Mouse (Mus musculus) layer of hippocampus, adult 8-10 months (tissue): ENCODE data around the gene Ryr2. TPM values are rescaled to one million over a fixed set of nuclear protein-coding genes. Genes with fewer than 3 reads are reported as not detected.
"Not testable (repeated sequence)": the region's sequence is repeated elsewhere in the genome, so short reads cannot be mapped to it uniquely, and the experiment has no call there.

Source experiments
- DNase-seq, 2 experiments: peaks; one replicate each; pipeline ENCODE4 v3.0.0; 2022; ENCODE audit warnings: low spot score in 2 of 2
- total RNA-seq, 4 experiments: library from RNA; stranded (reverse); gene quantifications; 2 replicates each; pipeline ENCODE4 v1.2.4; 2022

Ryr2 gene
- total RNA-seq, 4 experiments from 2014 or later = 185 to 255 (median 214) TPM

DNA sequence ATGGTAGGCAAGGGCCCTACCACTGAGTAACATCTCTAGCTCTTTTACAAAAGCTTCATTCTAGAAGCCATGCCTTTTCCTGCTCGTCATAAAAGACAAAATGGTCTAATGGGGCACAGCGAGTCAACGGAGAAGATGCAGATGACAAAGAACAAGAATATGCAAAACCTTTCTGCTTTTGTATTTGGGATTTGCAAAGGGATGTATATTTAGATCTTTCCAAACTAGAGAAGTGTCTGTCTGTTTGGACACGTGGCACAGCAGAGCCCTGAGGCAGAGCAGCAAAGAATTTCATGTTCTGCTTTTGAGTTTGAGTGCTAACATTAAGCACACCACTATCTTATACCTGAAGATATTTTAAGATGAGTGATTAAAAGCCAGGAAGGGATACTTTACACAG, 224.4 kb downstream of the Ryr2 start:
- no peak for DNase-seq

- DNase-seq = no peak
Observed at GRCm38 (mm10) chr13:11880503-11881227, 226.1 kb downstream of the Ryr2 start.

GRCm38 (mm10) chr13:11879037-11879436, 227.7 kb downstream of the Ryr2 start:
- no peak for DNase-seq

GRCm38 (mm10) chr13:11874852-11875251, 231.9 kb downstream of the Ryr2 start:
- no peak for DNase-seq

GRCm38 (mm10) chr13:11869971-11870370, 236.8 kb downstream of the Ryr2 start:
- no peak for DNase-seq

DNA sequence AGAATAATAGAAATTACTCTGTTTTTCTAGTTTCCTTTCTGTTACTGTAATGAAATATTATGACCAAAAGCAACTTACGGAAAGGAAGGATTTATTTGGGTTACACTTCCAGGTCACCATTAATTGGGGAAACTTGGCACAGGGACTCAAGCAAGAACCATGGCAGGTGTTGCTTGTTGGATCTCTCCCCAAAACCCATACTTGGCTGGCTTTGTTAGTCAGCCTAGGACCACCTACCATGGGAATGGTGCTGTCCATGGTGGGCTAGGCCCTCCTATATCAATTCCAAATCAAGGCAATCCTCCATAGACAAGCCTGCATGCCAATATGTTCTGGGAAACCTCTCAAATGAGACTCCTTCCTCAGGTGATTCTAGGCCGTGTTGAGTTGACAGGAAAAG, 237.3 kb downstream of the Ryr2 start:
- DNase-seq = no peak

DNA sequence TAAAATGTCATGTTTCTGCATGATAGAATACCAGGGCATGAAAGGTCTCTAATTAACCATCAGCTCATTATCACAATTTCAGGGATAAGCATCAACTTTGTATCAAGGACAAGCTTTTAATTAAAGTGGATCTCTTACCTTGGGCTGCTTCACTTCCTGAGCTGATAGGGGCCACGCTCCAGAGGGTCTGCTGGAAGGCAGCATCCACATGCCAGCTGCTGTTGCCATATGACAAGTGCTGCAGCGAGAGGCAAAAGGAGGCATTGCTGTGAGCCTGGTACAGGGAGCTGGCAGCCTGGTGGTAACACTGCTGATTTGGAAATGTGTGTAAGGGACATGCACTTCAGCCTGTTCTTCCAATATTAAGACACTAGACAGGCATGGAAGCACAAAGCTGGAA, 237.8 kb downstream of the Ryr2 start:
- DNase-seq = peak in 1 of 2 experiments; percentile 18

DNA sequence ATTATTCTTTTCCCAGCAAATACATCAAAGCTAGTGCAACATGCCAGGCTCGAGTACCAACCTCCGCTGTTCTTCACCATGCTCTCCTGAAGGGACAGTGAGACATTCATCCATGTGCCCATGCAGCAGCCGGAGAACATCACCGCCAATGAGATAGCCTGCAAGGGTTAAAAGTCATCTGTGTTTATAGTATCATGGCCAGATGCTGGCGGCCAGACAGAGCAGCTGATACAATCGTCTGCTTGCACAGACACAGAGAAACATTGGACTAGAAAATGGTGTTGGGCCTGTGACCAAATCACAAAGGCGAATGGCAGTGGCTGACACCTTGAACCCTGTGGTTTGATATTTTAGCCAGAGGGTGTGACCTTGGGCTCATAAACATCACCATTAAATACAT, 238.7 kb downstream of the Ryr2 start:
- DNase-seq = no peak

- DNase-seq = no peak
Observed at GRCm38 (mm10) chr13:11865261-11865660, 241.5 kb downstream of the Ryr2 start.

DNA sequence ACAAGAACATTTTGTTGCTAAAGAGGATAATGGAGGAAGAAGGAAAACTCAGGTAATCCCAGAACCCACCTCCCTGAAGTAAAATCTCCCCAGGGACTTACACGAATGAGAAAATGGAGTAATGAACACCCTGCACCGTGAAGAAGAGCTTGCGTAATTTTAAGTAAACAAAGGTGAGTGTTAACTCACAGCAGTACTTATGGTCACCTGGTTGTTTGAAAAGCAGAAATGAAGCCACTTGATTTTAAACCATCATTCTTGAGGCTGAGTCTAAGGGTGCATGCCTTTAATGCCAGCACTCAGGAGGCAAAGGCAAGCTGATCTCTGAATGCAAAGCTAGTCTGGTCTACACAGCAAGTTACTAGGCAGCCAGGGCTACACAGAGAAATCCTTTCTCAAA, 255.1 kb downstream of the Ryr2 start:
- no peak for DNase-seq

GRCm38 (mm10) chr13:11843889-11844288, 262.9 kb downstream of the Ryr2 start:
- DNase-seq = no peak

DNA sequence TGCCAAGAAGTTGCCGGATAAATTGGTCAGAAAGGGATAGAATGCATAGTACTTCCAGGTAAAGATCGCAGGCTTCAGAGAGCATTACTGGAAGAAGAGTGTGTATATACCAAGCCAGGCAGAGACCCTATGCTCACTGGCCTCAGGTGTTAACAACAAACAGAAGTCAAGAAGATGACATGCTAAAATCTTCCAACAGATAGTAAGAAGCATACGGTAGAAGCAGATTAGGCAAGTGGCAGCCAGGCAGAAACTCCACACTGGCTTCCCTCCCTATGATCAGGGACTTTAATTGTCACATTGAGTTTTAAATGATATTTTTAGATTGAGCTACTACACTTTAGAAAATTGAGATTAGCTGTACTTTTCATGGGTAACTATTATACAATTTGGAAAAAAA, 268.9 kb downstream of the Ryr2 start:
- no peak for DNase-seq

DNA sequence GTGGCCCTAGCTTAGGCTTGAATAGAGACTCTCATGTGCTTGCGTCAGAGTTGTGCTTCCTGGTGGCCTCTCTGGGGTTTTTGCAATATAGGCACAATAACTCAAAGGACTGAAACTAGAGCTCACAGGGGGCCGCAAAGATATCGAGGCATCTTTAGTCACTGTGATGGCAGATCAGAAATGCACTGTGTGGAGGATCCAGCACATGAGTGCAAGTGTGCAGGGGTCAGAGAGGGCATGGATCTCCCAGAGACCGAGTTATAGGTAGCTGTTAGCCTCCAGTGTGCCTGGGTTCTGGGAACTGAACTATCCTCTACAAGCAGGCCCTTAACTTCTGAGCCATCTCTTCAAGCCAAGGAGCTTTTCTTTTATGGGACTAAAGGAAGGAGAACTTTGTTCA, 269.6 kb downstream of the Ryr2 start:
- DNase-seq = no peak

DNA sequence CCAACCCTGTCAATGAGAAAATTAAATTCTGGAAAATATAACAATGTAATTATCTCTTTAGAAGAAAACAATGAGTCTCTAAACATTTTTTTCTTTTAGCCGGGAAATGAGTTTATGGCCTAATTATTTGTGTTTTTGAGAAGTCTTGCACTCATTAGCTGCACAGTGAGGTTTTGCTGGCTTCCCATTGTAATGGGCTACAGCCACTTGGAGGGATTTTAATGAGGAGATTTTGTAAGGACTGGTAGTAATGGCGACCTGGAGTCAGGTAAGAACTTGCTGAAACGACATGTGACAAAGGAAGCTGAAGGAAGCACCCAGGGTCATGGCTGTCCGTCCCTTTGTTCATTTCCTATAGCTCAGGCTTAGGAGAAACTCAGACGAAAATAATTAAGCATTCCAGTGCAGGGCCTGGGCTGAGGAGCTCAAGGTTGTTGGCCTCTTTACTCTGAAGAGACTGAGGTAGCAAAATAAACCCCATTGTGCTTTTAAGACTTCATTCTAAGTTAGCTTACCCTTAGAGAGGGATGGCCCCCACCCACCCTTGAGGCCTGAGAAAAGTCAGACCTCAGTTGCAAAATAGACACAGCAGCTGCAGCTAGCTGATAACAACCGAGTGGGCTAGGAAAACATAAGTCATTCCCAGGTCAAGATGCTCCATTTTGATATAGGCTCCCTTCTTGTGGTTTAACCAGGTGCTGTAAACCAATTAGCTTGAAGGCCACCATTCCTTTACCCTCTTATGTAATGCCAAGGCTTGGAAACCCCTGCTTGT, 270.3 kb downstream of the Ryr2 start:
- no peak for DNase-seq

GRCm38 (mm10) chr13:11831210-11831609, 275.5 kb downstream of the Ryr2 start:
- no peak for DNase-seq

GRCm38 (mm10) chr13:11825563-11826226, 281.1 kb downstream of the Ryr2 start:
- no peak for DNase-seq

- no peak for DNase-seq
Observed at GRCm38 (mm10) chr13:11818723-11819122, 288.0 kb downstream of the Ryr2 start.

GRCm38 (mm10) chr13:11809365-11809764, 297.4 kb downstream of the Ryr2 start:
- not testable (repeated sequence) for DNase-seq

DNA sequence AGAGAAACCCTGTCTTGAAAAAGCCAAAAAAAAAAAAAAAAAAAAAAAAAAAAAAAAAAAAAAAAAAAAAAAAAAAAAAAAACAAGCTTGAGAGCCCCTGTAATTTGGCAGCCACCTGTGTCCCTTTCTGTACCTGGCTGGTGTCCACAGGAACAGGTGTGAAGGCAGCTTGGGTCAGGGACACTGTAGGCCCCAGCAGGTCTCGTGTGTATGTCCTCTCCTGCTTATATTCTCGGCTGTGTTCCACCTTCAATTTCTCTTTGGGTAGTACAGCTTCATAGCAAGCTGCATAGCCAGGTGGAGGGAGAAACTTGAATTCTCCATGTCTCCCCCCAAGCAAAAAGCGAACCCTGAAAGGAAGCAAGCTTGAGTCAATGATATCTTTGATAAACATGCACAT, 314.2 kb downstream of the Ryr2 start:
- DNase-seq = no peak

DNA sequence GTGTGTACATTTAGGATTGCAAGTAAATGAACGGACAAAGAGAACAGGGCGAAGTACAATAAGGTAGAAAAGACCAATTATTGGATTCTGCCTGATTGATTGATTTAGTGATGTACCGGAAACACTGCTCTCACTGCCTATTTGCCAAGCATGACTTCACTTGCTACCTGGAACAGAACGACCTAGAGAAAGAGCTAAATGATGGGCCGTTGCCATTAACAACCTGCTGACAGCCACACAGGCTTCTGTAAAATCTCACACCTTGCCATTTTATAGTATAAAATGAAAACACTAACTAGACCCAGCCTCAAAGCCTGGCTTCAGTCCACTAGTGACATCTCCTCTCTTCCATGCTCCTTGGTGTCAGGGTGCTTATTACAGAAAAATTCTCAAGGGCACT, 316.2 kb downstream of the Ryr2 start:
- DNase-seq = no peak

GRCm38 (mm10) chr13:11782411-11783155, 324.2 kb downstream of the Ryr2 start:
- DNase-seq = no peak

DNA sequence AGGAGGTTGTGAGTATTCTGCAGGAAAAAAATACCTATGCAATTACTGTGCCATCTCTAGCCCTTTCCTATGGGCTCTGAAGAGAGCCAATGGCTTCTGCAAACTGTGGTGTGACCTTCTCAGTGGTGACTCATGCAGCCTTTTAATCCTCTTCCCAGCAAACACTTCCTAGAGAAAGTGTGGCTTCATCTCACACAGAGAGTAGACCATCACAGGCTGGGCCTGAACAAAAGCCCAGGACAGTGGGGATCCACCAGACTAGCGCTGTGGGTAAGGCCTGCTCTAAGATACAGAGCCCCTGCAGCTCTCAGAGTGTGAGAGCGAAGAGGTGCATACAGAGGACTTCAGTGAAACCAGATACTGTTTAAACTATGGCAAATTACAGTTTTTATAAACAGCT, 325.7 kb downstream of the Ryr2 start:
- DNase-seq = no peak
